Comparison of ENCODE assay signal across 12 mouse cellular contexts in genomic region chr13:52083601-52084455, GRCm38 (mm10).
DNase-seq lines count a peak whose midpoint lies in the region.
"Had no signal": no experiment of that assay in that cellular context is flagged by ENCODE, and none has a peak within 500 bp of the region (broad histone marks: within the 10 kb centered on the region; RNA-seq: fewer than 3 reads in every experiment).

No protein-coding gene starts in this region.

- DNase-seq in lung, postnatal 36 days = peak; percentile 53
- no peak for DNase-seq in lung, postnatal 14 days
- DNase-seq in T-cell, adult 2 months (ENCODE audit: low spot score) = peak; percentile 47
- peak; percentile 77 to 79 for DNase-seq in spleen, adult 18-20 months
- DNase-seq in thymus, postnatal 36 days = peak; percentile 56 to 77
- no peak for DNase-seq in right cerebral cortex, postnatal 25 days
- DNase-seq in adrenal gland, postnatal 4 days (ENCODE audit: low spot score in 2 of 2) = no peak
- no peak for DNase-seq in urinary bladder, adult 2 months (ENCODE audit: low spot score)
- DNase-seq: adrenal gland, postnatal 14 days; cerebellum, postnatal 25 days; kidney, adult 2 months; lung, embryonic 14.5 days had no signal

Comparison
In these comparisons a context has a peak if more than half of its experiments do, and no peak if none do; other contexts are left out.
1. DNase-seq: peak in lung, postnatal 36 days (single experiment), T-cell, adult 2 months (single experiment), spleen, adult 18-20 months (2 of 2) and thymus, postnatal 36 days (2 of 2); none in lung, postnatal 14 days (single experiment), right cerebral cortex, postnatal 25 days (single experiment), adrenal gland, postnatal 4 days (0 of 2) and urinary bladder, adult 2 months (single experiment).